Mouse (Mus musculus): ENCODE data around the gene Mre11a.
"Not testable (repeated sequence)": the region's sequence is repeated elsewhere in the genome, so short reads cannot be mapped to it uniquely, and the experiment has no call there.

Gene Mre11a

DNA sequence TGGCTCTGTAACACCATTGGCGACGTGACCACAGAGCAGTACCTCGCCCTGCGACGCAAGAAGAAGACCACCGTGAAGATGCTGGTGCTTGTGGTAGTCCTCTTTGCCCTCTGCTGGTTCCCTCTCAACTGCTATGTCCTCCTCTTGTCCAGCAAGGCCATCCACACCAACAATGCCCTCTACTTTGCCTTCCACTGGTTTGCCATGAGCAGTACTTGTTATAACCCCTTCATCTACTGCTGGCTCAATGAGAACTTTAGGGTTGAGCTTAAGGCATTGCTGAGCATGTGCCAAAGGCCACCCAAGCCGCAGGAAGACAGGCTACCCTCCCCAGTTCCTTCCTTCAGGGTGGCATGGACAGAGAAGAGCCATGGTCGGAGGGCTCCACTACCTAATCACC is 83.9 kb downstream of the Mre11a start:
- DNase-seq (ENCODE audit: low spot score): no peak

- no peak for DNase-seq (ENCODE audit: low spot score)
Observed at GRCm38 (mm10) chr9:14870377-14870776, 85.9 kb downstream of the Mre11a start.

- no peak for DNase-seq (ENCODE audit: low spot score)
Observed at GRCm38 (mm10) chr9:14870802-14871201, 86.3 kb downstream of the Mre11a start.

DNA sequence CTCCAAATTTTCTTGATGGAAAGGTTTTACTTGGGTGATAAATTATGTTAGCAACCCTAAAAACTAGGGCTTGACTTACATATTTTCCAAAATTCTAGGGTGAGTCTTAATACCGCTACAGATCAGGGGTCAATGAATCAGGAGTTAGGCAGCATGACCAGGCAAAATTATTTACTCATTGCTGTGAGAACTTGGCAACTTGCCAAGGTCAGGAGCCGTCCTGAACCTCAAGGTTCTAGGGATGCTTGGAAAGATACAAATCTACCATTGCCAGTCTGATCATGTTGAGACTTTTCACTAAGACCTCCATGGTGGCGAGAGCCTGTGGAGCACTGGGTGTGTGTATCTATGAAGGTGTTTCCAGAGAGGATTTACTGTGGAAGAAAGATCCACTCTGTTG is 87.1 kb downstream of the Mre11a start:
- DNase-seq (ENCODE audit: low spot score): no peak

GRCm38 (mm10) chr9:14872181-14872930 is 87.9 kb downstream of the Mre11a start:
- no peak for DNase-seq (ENCODE audit: low spot score)

- DNase-seq (ENCODE audit: low spot score): no peak
Observed at GRCm38 (mm10) chr9:14875743-14876507, 91.5 kb downstream of the Mre11a start.

GRCm38 (mm10) chr9:14876566-14876965 is 92.1 kb downstream of the Mre11a start:
- DNase-seq (ENCODE audit: low spot score): not testable (repeated sequence)

- DNase-seq (ENCODE audit: low spot score): no peak
Observed at GRCm38 (mm10) chr9:14884641-14885040, 100.2 kb downstream of the Mre11a start.

GRCm38 (mm10) chr9:14885151-14885550 is 100.7 kb downstream of the Mre11a start:
- no peak for DNase-seq (ENCODE audit: low spot score)

DNA sequence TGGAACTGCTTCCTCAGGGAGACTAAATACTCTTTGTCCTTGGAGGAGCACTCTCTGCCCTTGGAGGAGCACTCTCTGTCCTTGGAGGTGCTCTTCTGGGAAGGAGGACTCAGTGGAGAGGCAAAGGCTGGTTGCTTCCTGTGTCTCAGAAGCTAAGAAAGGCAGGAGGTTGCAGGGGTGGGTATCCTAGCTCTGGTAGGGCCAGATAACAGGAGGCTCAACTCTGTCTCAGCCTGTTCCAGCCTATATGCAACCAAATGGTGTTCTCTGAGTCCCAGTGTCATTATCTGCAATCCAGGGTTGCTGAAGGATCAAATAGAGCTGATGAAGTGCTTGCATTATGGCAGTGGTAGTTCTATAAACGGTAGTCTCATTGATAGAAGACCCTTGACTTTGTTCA is 101.5 kb downstream of the Mre11a start:
- DNase-seq (ENCODE audit: low spot score): no peak

Data from ovary, adult 18-20 months (tissue).